Mouse (Mus musculus) common myeloid progenitor, adult 5-6 weeks (primary cell): ENCODE measurements around the gene Ly6g6d. TPM values are rescaled to one million over a fixed set of nuclear protein-coding genes. Genes with fewer than 3 reads are reported as not detected.
"Not testable (repeated sequence)": the region's sequence is repeated elsewhere in the genome, so short reads cannot be mapped to it uniquely, and the experiment has no call there.

ENCODE experiments used
- ATAC-seq: replicated peaks from 2 replicates; pipeline ENCODE4 v1.8.0; 2016; ENCODE audit warnings: low read depth, mild to moderate bottlenecking, moderate TSS enrichment, inconsistent platforms; ENCODE audit not compliant: poor library complexity, severe bottlenecking
- total RNA-seq: library from RNA; stranded (forward); fragments of 200-1000, 187-1606 nt; gene quantifications from 2 replicates; pipeline ENCODE4 v1.2.3, GENCODE M21; 2017

The Ly6g6d gene
- total RNA-seq, result not detected in 2 replicates

GRCm38 (mm10) chr17:35077786-35078233 is at the start of gene Ly6g6d:
Ly6g6d (minus strand) TSS chr17:35078065.
- peak; percentile 16; the same call in 1 of the 2 replicates for ATAC-seq

DNA sequence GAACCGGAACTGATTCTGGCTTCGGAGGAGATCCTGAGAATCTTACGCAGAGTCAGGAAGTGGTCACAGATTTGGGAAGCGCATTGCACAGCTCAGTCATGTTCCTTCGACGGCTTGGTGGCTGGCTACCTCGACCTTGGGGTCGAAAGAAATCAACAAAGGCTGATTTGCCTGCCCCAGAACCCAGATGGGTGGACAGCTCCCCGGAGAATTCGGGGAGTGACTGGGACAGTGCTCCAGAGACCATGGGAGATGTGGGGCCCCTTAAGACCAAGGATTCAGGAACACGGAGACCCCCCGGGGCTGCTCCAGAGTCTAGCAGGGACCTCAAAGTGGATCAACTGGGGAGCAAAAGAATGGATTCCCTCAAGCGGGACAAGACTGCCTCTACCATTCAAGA is 49.2 kb upstream of the Ly6g6d start:
- ATAC-seq, result no peak

GRCm38 (mm10) chr17:35126206-35126611 is 48.3 kb upstream of the Ly6g6d start, which contains the start of gene D17H6S53E:
D17H6S53E (plus strand) TSS chr17:35126373.
- ATAC-seq, result peak; percentile 33

- no peak for ATAC-seq
Measured at GRCm38 (mm10) chr17:35125578-35125977, 47.7 kb upstream of the Ly6g6d start.

DNA sequence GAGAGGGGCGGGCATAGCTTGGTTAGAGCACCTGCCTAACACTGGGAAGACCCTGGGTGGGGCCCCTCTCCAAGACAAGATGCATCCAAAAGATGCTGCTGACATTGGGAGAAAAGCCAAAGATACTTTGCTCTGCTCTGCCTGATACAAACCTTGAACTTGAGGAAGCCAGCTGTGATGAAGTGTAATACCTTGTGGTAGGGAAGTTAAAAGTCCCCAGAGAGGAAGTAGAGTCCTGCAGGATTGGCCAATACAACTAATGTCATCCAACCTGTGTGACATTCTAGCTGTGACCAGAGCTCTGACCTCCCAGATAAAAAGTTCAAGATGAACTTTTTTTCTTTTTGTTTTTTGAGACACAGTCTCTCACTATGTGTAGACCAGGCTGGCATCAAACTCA is 47.2 kb upstream of the Ly6g6d start:
- ATAC-seq, result no peak

DNA sequence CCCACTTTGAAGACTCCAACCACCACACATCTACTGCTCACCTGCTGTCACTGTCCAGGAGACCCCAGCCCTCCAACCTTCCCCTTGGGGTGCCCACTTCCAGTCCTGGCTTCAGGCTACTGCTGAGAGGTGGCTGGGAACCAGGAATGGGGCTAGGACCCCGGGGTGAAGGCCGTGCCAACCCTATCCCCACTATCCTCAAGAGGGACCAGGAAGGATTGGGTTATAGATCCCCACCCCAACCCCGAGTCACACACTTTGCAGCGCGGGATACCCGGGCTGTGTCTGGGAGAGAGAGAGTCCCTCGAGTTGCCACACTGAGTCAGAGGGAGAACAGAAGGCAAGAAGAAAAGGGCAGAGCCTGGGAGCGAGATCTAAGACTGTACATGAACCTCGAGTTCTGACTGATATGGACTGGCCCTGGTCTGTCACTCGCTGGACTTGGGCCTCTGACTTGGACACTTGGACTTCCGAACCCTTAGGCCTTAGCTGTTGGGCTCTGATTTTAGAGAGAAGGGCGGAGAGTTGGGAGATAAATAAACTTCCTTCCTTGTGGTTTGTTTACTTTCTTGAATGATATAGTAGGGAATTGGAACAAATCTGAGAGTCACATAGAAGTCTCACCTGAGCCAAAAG is 46.5 kb upstream of the Ly6g6d start:
- not testable (repeated sequence) for ATAC-seq

- ATAC-seq, result not testable (repeated sequence)
Measured at GRCm38 (mm10) chr17:35123287-35123686, 45.4 kb upstream of the Ly6g6d start.

- peak; percentile 12 for ATAC-seq
Measured at GRCm38 (mm10) chr17:35121871-35122303, 44.0 kb upstream of the Ly6g6d start, which contains the start of gene Csnk2b. Csnk2b (minus strand) TSS chr17:35122053.

DNA sequence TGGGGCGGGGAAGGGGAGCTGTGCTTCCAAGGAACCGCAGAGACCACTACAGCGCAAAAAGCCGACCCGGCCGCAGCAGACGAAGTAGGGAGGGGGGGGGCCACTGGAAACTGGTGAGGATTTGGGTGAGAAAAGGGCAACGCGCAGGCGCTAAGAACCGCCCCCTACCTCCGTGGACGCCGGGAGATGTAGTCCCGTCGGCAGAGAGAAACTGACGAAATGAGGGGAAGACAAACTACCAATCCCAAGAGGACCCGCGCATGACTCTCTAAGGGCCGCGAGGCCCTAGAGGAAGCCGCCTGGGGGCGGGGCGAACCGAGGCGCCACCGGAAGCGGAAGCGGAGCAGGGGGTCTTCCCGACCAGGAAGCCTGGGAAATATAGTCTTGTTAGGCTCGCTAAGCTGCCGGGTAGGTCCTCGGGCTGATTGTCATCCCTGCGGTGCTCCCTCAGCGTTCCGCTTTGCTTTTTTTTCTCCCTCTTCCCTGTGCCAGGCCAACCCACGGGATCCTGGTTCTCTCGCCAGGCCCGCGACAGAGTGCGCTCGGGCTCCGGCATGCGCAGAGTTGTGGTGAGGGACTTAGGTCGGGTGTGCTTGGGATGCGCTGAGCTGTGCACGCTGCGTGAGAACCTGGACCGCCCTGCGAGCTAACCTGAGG is 43.4 kb upstream of the Ly6g6d start, which contains the start of gene Gpank1:
Gene Gpank1 (plus strand): TSS at position 313 of the 657 bp plus-strand sequence.
- peak; percentile 92 for ATAC-seq

DNA sequence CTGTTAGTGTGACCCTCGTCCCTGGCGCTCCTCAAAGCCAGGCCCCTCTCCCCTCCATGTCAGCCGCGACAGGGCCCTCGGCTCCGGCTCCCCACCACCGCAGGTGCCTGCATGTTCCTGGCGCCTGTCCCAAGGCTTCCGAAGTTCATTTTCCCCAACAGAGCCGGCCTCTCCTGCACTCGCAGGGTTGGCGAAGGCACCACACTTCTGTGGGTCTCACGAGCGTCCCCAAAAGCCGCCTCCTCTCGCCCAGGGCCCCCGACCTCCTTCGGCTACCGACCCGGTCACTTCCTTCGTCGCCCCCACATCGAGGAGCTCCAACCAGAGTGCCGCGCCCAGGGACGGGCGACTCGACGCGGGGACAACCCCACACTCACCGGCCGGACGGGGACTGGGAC is 42.9 kb upstream of the Ly6g6d start:
- ATAC-seq, result no peak

GRCm38 (mm10) chr17:35115046-35116019 is 37.5 kb upstream of the Ly6g6d start, which contains the start of gene Ly6g5b:
Ly6g5b (minus strand) TSS chr17:35115428.
- peak; percentile 71 for ATAC-seq

DNA sequence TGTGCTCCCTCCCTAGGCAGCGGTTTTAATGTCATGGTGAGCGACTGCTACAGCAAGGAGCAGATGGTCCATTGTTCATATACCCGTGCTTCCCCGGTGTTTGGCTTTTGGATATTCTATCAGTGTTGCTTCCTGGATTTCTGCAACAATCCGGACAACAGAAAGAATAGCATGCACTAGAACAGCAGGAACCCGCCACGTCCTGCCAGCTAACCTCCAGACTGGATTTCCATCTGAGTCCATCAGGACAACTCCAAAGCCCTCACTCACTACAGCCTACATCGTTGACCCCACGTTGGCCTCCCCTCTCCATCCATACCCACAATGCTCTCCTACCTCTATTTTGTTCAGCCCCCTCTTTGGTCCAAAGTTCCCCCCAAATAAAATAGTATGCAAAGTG is 33.9 kb upstream of the Ly6g6d start:
- ATAC-seq, result no peak

DNA sequence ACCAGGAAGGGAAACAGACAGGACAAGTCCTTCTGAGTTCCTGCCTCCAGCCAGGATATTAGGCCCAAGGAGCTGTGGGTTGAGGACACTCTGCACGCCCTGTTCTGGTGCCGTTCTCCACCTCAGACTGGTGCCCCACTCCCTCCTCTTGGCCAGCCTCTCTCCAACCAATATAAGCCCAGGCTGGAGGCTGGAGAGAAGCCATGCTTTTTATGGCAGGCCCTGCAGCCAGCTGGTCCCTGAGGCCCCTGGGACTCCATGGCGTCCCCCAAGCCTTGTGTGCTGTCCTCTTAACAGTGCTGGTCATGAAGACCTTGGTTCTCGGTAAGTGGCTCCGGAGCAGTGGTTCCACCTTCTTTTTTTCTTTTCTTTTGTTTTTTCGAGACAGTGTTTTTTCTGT is 30.2 kb upstream of the Ly6g6d start, which contains the start of gene Ly6g5c:
Gene Ly6g5c (plus strand): TSS at position 183 of the 400 bp plus-strand sequence.
- no peak for ATAC-seq

GRCm38 (mm10) chr17:35106522-35106921 is 28.7 kb upstream of the Ly6g6d start:
- ATAC-seq, result no peak

DNA sequence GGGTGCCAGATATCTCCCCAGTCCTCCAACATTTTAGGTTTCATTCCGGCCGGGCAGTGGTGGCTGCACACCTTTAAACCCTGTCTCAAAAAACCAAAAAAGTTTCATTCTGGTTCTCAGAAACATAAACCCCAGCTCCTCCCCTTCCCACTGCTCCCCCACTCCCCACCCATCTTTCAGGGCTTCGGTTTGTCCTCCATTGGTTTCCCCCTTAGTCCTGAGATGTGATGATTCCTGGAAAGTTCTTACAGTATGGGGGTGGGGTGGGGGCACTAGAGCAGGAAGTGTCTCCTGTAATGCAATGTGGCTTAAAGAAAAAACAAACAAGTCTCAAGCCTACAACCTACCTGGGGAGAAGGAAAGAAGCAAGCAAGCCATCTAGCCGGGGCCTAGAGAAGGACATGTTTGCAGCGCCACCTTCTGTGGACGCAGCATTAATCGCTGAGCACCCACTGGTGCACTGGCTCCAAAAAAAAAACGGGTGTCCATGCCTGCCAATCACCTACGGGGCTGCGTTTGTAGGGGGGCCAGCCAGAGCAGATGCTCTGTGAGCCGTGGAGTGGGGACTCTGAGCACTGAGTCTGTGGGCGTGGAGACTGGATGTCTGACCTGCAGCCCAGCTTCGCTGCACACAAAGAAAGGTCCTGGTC is 28.0 kb upstream of the Ly6g6d start:
- ATAC-seq, result 0 out of 2 replicates have a peak, but pooled peaks have one; percentile 22

DNA sequence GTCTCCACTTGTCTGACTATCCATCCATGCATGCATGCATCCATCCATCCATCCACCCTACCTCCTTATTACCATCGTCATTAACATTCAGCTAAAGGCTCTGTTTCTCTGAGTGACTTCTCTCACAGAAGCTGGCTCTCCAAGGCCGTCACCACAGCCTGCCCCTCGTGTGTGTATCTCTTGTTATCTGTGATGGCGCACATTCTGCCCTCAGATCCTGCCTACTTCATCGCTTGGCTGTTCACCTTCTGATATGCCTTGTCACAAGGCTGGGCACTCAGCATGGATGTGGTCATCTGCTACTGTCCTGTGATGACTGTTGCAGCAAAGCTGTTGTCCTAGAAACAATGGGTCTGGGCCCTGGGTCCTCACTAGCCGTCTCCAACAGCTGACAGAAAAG is 26.9 kb upstream of the Ly6g6d start:
- peak; percentile 55 for ATAC-seq

DNA sequence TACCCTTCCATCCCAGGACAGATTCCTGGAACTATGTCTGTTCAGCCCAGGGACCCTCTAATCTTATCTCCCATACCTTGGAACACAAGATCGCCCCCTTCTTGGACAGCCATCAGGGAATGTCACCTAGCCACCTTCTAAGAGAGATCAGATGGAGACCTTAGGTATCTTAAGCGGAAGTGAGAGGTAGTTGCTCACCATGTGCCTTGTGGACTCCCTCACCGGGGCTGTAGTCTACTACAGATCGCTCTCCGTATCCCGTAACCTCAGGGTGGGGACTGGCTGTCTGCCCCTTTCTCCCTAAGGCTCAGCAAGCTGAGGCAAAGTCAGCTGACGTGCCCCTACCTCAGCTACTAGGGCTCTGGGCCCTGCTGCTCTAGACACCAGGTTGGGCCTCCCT is 26.2 kb upstream of the Ly6g6d start:
- no peak for ATAC-seq

DNA sequence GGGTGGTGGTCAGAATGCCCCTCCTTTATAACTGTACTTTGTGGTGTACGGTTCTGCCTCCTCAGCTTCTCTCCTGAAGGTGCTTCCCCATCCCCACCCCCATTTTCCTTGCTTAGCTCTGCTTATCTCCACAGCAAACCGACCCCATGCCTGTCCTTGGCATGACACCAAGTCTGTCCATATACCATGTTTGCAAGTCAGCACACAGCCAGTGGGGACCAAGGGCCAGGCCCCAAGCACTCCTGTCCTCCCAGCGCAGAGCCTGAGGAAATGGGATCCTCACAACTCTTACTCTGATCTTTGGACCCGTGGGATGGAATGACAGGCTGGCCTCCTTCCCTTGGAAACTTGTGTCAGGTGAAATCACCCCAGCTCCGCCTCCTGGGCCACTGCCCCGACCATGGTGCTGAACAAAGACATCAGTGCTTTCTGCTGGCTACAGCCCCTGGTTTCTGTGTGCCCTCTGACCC is 25.4 kb upstream of the Ly6g6d start:
- ATAC-seq, result peak; percentile 58

- no peak for ATAC-seq
Measured at GRCm38 (mm10) chr17:35102299-35102698, 24.4 kb upstream of the Ly6g6d start.
